Comparison of ENCODE assay signal across 30 mouse cellular contexts in genomic region chr6:140402766-140403310, GRCm38 (mm10). TPM values are rescaled to one million over a fixed set of nuclear protein-coding genes. Genes with fewer than 3 reads are reported as not detected.
DNase-seq lines count a peak whose midpoint lies in the region; ATAC-seq and TF ChIP-seq lines count a peak whose summit lies in the region.
"Had no signal": no experiment of that assay in that cellular context is flagged by ENCODE, and none has a peak within 500 bp of the region (broad histone marks: within the 10 kb centered on the region; RNA-seq: fewer than 3 reads in every experiment).

No protein-coding gene starts in this region.

- 86% methylated on average over 13 of the region's 13 CpGs for WGBS in forebrain, embryonic 11.5 days
- 93% methylated on average over 13 of the region's 13 CpGs for WGBS in forebrain, embryonic 10.5 days
- WGBS in lung, embryonic 16.5 days, result 45% methylated on average over 13 of the region's 13 CpGs
- WGBS in stomach, embryonic 14.5 days, result 49% methylated on average over 13 of the region's 13 CpGs
- 95% methylated on average over 13 of the region's 13 CpGs for WGBS in thymus, adult 2 months

- TF ChIP-seq POLR2A in thymus, adult 2 months (IDR thresholded peaks at IDR 0.05; ENCODE audit: control insufficient read depth, extremely low read depth, insufficient read depth, low read length, poor library complexity), result no peak

- H3K4me2 ChIP-seq in forebrain, embryonic 11.5 days (ENCODE audit: low read depth, low read length, severe bottlenecking), result no peak overlapping the region
- H3K4me2 ChIP-seq in lung, embryonic 16.5 days (ENCODE audit: low read depth, low read length), result no peak overlapping the region
- H3K4me2 ChIP-seq in stomach, embryonic 14.5 days (replicated peaks; ENCODE audit: low read depth, low read length), result no peak overlapping the region
- H3K4me2 ChIP-seq: embryonic facial prominence, embryonic 15.5 days; forebrain, embryonic 15.5 days; hindbrain, embryonic 12.5 days; kidney, embryonic 15.5 days; limb, embryonic 12.5 days; liver, embryonic 12.5 days; midbrain, embryonic 13.5 days had no signal

- no peaks in the 10 kb centered on the region for H3K36me3 ChIP-seq in forebrain, embryonic 11.5 days (ENCODE audit: control insufficient read depth, insufficient read depth, low read length)
- no peaks in the 10 kb centered on the region for H3K36me3 ChIP-seq in forebrain, embryonic 10.5 days (replicated peaks)
- no peaks in the 10 kb centered on the region for H3K36me3 ChIP-seq in lung, embryonic 16.5 days (ENCODE audit: control insufficient read depth, insufficient read depth, low read length)
- H3K36me3 ChIP-seq in stomach, embryonic 14.5 days (ENCODE audit: control insufficient read depth, insufficient read depth, low read length), result no peaks in the 10 kb centered on the region
- H3K36me3 ChIP-seq in thymus, adult 2 months (ENCODE audit: control insufficient read depth, insufficient read depth, low read length), result no peaks in the 10 kb centered on the region
- H3K36me3 ChIP-seq: embryonic facial prominence, embryonic 10.5 days; embryonic facial prominence, embryonic 15.5 days; forebrain, embryonic 15.5 days; hindbrain, embryonic 12.5 days; kidney, embryonic 15.5 days; limb, embryonic 12.5 days; liver, embryonic 12.5 days; midbrain, embryonic 13.5 days had no signal

- no peaks in the 10 kb centered on the region for H3K9me3 ChIP-seq in forebrain, embryonic 11.5 days (ENCODE audit: control insufficient read depth, low read length)
- no peaks in the 10 kb centered on the region for H3K9me3 ChIP-seq in forebrain, embryonic 10.5 days
- no peaks in the 10 kb centered on the region for H3K9me3 ChIP-seq in lung, embryonic 16.5 days (ENCODE audit: control insufficient read depth, low read length)
- no peaks in the 10 kb centered on the region for H3K9me3 ChIP-seq in stomach, embryonic 14.5 days (ENCODE audit: control insufficient read depth, low read depth, low read length)
- H3K9me3 ChIP-seq: embryonic facial prominence, embryonic 10.5 days; embryonic facial prominence, embryonic 15.5 days; forebrain, embryonic 15.5 days; hindbrain, embryonic 12.5 days; kidney, embryonic 15.5 days; limb, embryonic 12.5 days; liver, embryonic 12.5 days; midbrain, embryonic 13.5 days had no signal

- TF ChIP-seq CTCF in thymus, adult 2 months (IDR thresholded peaks at IDR 0.05; ENCODE audit: borderline replicate concordance, control insufficient read depth, extremely low read depth, insufficient read depth, low read length, poor library complexity), result no peak

- peak; percentile 31 for DNase-seq in forebrain, embryonic 11.5 days (ENCODE audit: low spot score)
- no peak for DNase-seq in forebrain, embryonic 10.5 days (ENCODE audit: extremely low spot score, low spot score)
- no peak for DNase-seq in lung, postnatal 14 days
- no peak for DNase-seq in layer of hippocampus, adult 8-10 months (ENCODE audit: low spot score in 2 of 2)
- no peak for DNase-seq in thymus, adult 2 months
- DNase-seq in embryo, embryonic 10 days (ENCODE audit: low spot score), result no peak
- DNase-seq: cerebellum, adult 2 months; cerebellum, postnatal 14 days; gastrocnemius, postnatal 25 days; heart, postnatal 36 days; kidney, adult 18-20 months; kidney, postnatal 4 days; layer of hippocampus, adult 9-11 months; liver, postnatal 0 days; retina, postnatal 1 day; right cerebral cortex, postnatal 14 days had no signal

- no peaks in the 10 kb centered on the region for H3K27me3 ChIP-seq in forebrain, embryonic 11.5 days (ENCODE audit: control insufficient read depth, insufficient read depth, low read length)
- no peaks in the 10 kb centered on the region for H3K27me3 ChIP-seq in forebrain, embryonic 10.5 days (ENCODE audit: poor library complexity, severe bottlenecking)
- no peaks in the 10 kb centered on the region for H3K27me3 ChIP-seq in lung, embryonic 16.5 days (ENCODE audit: control insufficient read depth, insufficient read depth, low read depth, low read length)
- H3K27me3 ChIP-seq in stomach, embryonic 14.5 days (ENCODE audit: control insufficient read depth, insufficient read depth, low read length), result no peaks in the 10 kb centered on the region
- H3K27me3 ChIP-seq in thymus, adult 2 months (ENCODE audit: control insufficient read depth, insufficient read depth, low read length), result no peaks in the 10 kb centered on the region
- H3K27me3 ChIP-seq: embryonic facial prominence, embryonic 15.5 days; forebrain, embryonic 15.5 days; hindbrain, embryonic 12.5 days; kidney, embryonic 15.5 days; limb, embryonic 12.5 days; liver, embryonic 12.5 days; midbrain, embryonic 13.5 days; Patski had no signal

- H3K4me1 ChIP-seq in forebrain, embryonic 11.5 days (replicated peaks; ENCODE audit: control insufficient read depth, insufficient read depth, low read length), result no peaks in the 10 kb centered on the region
- H3K4me1 ChIP-seq in forebrain, embryonic 10.5 days, result no peaks in the 10 kb centered on the region
- H3K4me1 ChIP-seq in lung, embryonic 16.5 days (replicated peaks; ENCODE audit: control insufficient read depth, insufficient read depth, low read length), result no peaks in the 10 kb centered on the region
- no peaks in the 10 kb centered on the region for H3K4me1 ChIP-seq in stomach, embryonic 14.5 days (ENCODE audit: control insufficient read depth, insufficient read depth, low read length)
- H3K4me1 ChIP-seq in thymus, adult 2 months (replicated peaks; ENCODE audit: control insufficient read depth, insufficient read depth, low read length), result no peaks in the 10 kb centered on the region
- H3K4me1 ChIP-seq: embryonic facial prominence, embryonic 15.5 days; forebrain, embryonic 15.5 days; hindbrain, embryonic 12.5 days; kidney, embryonic 15.5 days; limb, embryonic 12.5 days; liver, embryonic 12.5 days; midbrain, embryonic 13.5 days had no signal

- no peak overlapping the region for H3K4me3 ChIP-seq in forebrain, embryonic 11.5 days (ENCODE audit: low read depth, low read length)
- H3K4me3 ChIP-seq in forebrain, embryonic 10.5 days, result no peak overlapping the region
- no peak overlapping the region for H3K4me3 ChIP-seq in lung, embryonic 16.5 days (ENCODE audit: low read length)
- H3K4me3 ChIP-seq in stomach, embryonic 14.5 days (ENCODE audit: low read depth, low read length), result no peak overlapping the region
- H3K4me3 ChIP-seq in thymus, adult 2 months (ENCODE audit: control insufficient read depth, insufficient read depth, low read length), result no peak overlapping the region
- H3K4me3 ChIP-seq: embryonic facial prominence, embryonic 10.5 days; embryonic facial prominence, embryonic 15.5 days; forebrain, embryonic 15.5 days; hindbrain, embryonic 12.5 days; kidney, embryonic 15.5 days; limb, embryonic 12.5 days; liver, embryonic 12.5 days; midbrain, embryonic 13.5 days had no signal

- ATAC-seq in forebrain, embryonic 11.5 days (replicated peaks; ENCODE audit: low FRiP score), result no peak
- ATAC-seq in lung, embryonic 16.5 days (ENCODE audit: low read depth), result 0 out of 2 replicates have a peak, but pooled peaks have one; percentile 10
- peak; percentile 73 for ATAC-seq in stomach, embryonic 14.5 days (ENCODE audit: insufficient number of reproducible peaks, insufficient read depth, low FRiP score, low read depth)
- ATAC-seq: forebrain, embryonic 15.5 days; hindbrain, postnatal 0 days; liver, embryonic 12.5 days; liver, postnatal 0 days; lung, postnatal 0 days; midbrain, embryonic 13.5 days; Patski had no signal

- H3K27ac ChIP-seq in forebrain, embryonic 11.5 days (ENCODE audit: low read depth, low read length), result no peak overlapping the region
- H3K27ac ChIP-seq in forebrain, embryonic 10.5 days, result no peak overlapping the region
- no peak overlapping the region for H3K27ac ChIP-seq in lung, embryonic 16.5 days (ENCODE audit: low read length)
- H3K27ac ChIP-seq in stomach, embryonic 14.5 days (ENCODE audit: low read length), result no peak overlapping the region
- no peak overlapping the region for H3K27ac ChIP-seq in thymus, adult 2 months (ENCODE audit: control insufficient read depth, insufficient read depth, low read length)
- H3K27ac ChIP-seq: embryonic facial prominence, embryonic 10.5 days; embryonic facial prominence, embryonic 15.5 days; forebrain, embryonic 15.5 days; hindbrain, embryonic 12.5 days; hindbrain, postnatal 0 days; kidney, embryonic 15.5 days; limb, embryonic 12.5 days; liver, embryonic 12.5 days; macrophage; midbrain, embryonic 13.5 days had no signal

- no peak overlapping the region for H3K9ac ChIP-seq in forebrain, embryonic 11.5 days (ENCODE audit: low read length)
- no peak overlapping the region for H3K9ac ChIP-seq in lung, embryonic 16.5 days (ENCODE audit: low read length)
- no peak overlapping the region for H3K9ac ChIP-seq in stomach, embryonic 14.5 days (replicated peaks; ENCODE audit: low read depth, low read length)
- H3K9ac ChIP-seq: embryonic facial prominence, embryonic 15.5 days; forebrain, embryonic 15.5 days; hindbrain, embryonic 12.5 days; kidney, embryonic 15.5 days; limb, embryonic 12.5 days; liver, embryonic 12.5 days; liver, postnatal 0 days; midbrain, embryonic 13.5 days had no signal

RNA-seq across cellular contexts. Expression of gene Plekha5, which starts 21.0 kb away (rescaled TPM):
- 57.6 and 63.1 TPM in 2 replicates for polyA plus RNA-seq in forebrain, embryonic 11.5 days (2014; fragmentation: Nextera tagmentation; extraction: Ambion mirVana)
- 42.9 and 46.0 TPM in 2 replicates for polyA plus RNA-seq in forebrain, embryonic 10.5 days (2016; fragmentation: Nextera tagmentation; extraction: Ambion mirVana)
- 32.4 and 35.5 TPM in 2 replicates for polyA plus RNA-seq in lung, embryonic 16.5 days (2015; fragmentation: Nextera tagmentation; extraction: Ambion mirVana)
- polyA plus RNA-seq in stomach, embryonic 14.5 days (2014; fragmentation: Nextera tagmentation; extraction: Ambion mirVana), result 67.3 and 73.0 TPM in 2 replicates
- 100 to 1,000 TPM in 2 of 4 experiments, 10 to 100 TPM in 2; 92.0 to 111 (median 99.5) TPM for total RNA-seq in layer of hippocampus, adult 8-10 months (2022)
- polyA plus RNA-seq in thymus, adult 2 months (2012; rRNA removed), result 22.5 and 25.5 TPM in 2 replicates
